Mouse (Mus musculus) hindbrain, embryonic 11.5 days (tissue): ENCODE results near the gene Nacc2. TPM values are rescaled to one million over a fixed set of nuclear protein-coding genes. Genes with fewer than 3 reads are reported as not detected.

ENCODE experiments used
- ATAC-seq: fragments of 200-750 bp; cut with Nextera tagmentation; 2 replicates; pipeline ENCODE4 v1.8.0; 2017; ENCODE audit warnings: mild to moderate bottlenecking, moderate TSS enrichment, moderate library complexity; ENCODE audit not compliant: low FRiP score
- DNase-seq: peaks from one replicate; pipeline ENCODE4 v3.0.0-alpha.2; 2015; ENCODE audit warnings: low spot score
- H3K27ac ChIP-seq: fragments of 300-500 bp; sonication (generic); 2 replicates; pipeline ENCODE4 v1.5.1; 2014; ENCODE audit warnings: mild to moderate bottlenecking, low read depth, low read length
- H3K27me3 ChIP-seq: fragments of 300-500 bp; sonication (generic); 2 replicates; pipeline ENCODE4 v1.6.1; 2014; ENCODE audit warnings: mild to moderate bottlenecking, low read length, moderate library complexity, mixed read lengths; ENCODE audit not compliant: control insufficient read depth, insufficient read depth
- H3K36me3 ChIP-seq: fragments of 300-500 bp; sonication (generic); 2 replicates; pipeline ENCODE4 v1.6.1; 2014; ENCODE audit warnings: mild to moderate bottlenecking, low read length, moderate library complexity, mixed read lengths; ENCODE audit not compliant: control insufficient read depth, insufficient read depth
- H3K4me1 ChIP-seq: fragments of 300-500 bp; sonication (generic); replicated peaks from 2 replicates; pipeline ENCODE4 v1.6.1; 2014; ENCODE audit warnings: low read length, mixed read lengths; ENCODE audit not compliant: control insufficient read depth, insufficient read depth
- H3K4me2 ChIP-seq: fragments of 300-500 bp; sonication (generic); replicated peaks from 2 replicates; pipeline ENCODE4 v1.6.1; 2014; ENCODE audit warnings: mild to moderate bottlenecking, low read depth, low read length
- H3K4me3 ChIP-seq: fragments of 300-500 bp; sonication (generic); 2 replicates; pipeline ENCODE4 v1.5.1; 2014; ENCODE audit warnings: low read depth, low read length
- H3K9ac ChIP-seq: fragments of 300-500 bp; sonication (generic); 2 replicates; pipeline ENCODE4 v1.6.1; 2014; ENCODE audit warnings: low read depth, low read length
- H3K9me3 ChIP-seq: fragments of 300-500 bp; sonication (generic); 2 replicates; pipeline ENCODE4 v1.6.1; 2016; ENCODE audit warnings: low read length; ENCODE audit not compliant: control insufficient read depth
- WGBS: fragments of 180-500 bp; shearing (Covaris S2); extraction: QIAGEN DNeasy Blood & Tissue Kit; methylation state at CpG from one replicate; pipeline ENCODE4 v1.1.7; 2014; 5-methylcytosine and 5-hydroxymethylcytosine counted together
- polyA plus RNA-seq: library from polyadenylated mRNA; unstranded; fragments of >200 nt; fragmentation: Nextera tagmentation; extraction: Ambion mirVana; gene quantifications from 2 replicates; pipeline ENCODE4 v1.2.1, GENCODE M21; 2014

Gene Nacc2
- polyA plus RNA-seq, 1 experiment from 2014 or later = 5.7 TPM

GRCm38 (mm10) chr2:26080830-26081229 lies 42.2 kb downstream of the Nacc2 start:
- H3K9me3 ChIP-seq = no peaks in the 10 kb centered on the region
- no peaks in the 10 kb centered on the region for H3K36me3 ChIP-seq
- no peak overlapping the region for H3K9ac ChIP-seq
- no peak overlapping the region for H3K4me2 ChIP-seq
- H3K27me3 ChIP-seq = no peaks in the 10 kb centered on the region
- ATAC-seq (no peak), DNase-seq (no peak)
- no peak overlapping the region for H3K27ac ChIP-seq
- no peaks in the 10 kb centered on the region for H3K4me1 ChIP-seq
- 86% methylated on average over 3 of the region's 3 CpGs for WGBS
- no peak overlapping the region for H3K4me3 ChIP-seq

- Histone ChIP-seq H3K4me3 (no peak overlapping the region), H3K36me3 (no peaks in the 10 kb centered on the region), H3K9ac (no peak overlapping the region), H3K27me3 (no peaks in the 10 kb centered on the region), H3K27ac (no peak overlapping the region), H3K9me3 (no peaks in the 10 kb centered on the region), H3K4me2 (no peak overlapping the region), H3K4me1 (no peaks in the 10 kb centered on the region)
- ATAC-seq (no peak), DNase-seq (no peak)
- 85% methylated on average over 4 of the region's 4 CpGs for WGBS
These were observed 43.6 kb downstream of the Nacc2 start for GRCm38 (mm10) chr2:26079409-26079808.

DNA sequence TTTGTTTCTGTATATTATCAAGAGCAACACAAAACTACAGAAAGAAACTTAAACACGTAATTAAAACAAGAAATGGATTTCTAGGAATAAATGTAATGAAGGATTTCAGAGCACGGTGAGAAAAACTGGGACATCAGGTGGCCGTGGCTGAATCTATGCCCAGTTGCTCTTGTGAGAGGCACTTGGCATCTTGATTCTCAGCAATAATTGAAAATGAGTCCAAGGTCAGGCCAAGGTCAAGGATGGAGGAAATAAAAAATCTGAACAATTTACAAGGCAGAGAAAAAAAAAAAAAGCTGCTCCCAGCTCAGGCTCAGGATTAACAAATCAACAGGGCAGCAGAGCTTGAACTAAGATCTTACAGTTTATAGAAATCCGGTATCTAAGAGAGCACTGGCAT lies 46.0 kb downstream of the Nacc2 start:
- Histone ChIP-seq H3K27me3 (no peaks in the 10 kb centered on the region), H3K36me3 (no peaks in the 10 kb centered on the region), H3K9ac (no peak overlapping the region), H3K9me3 (no peaks in the 10 kb centered on the region), H3K4me1 (no peaks in the 10 kb centered on the region), H3K27ac (no peak overlapping the region), H3K4me3 (no peak overlapping the region), H3K4me2 (no peak overlapping the region)
- 86% methylated on average over 4 of the region's 4 CpGs for WGBS
- ATAC-seq = no peak
- no peak for DNase-seq

DNA sequence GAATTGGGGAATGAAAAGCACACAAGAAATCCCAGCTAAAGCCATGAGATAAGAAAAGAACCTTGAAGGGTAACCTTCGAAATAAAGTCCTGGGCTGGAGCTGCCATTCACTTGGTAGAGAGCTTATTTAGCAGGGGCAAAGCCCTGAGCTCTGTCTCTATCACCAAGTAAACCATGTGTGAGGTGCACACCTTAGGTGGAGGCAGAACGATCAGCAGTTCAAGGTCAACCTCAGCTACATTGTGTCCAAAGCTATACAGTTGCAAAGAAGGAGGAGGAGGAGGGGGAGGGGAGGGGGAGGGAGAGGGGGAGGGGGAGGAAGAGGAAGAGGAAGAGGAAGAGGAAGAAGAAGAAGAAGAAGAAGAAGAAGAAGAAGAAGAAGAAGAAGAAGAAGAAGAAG lies 46.9 kb downstream of the Nacc2 start:
- Histone ChIP-seq H3K9me3 (no peaks in the 10 kb centered on the region), H3K4me2 (no peak overlapping the region), H3K36me3 (no peaks in the 10 kb centered on the region), H3K27ac (no peak overlapping the region), H3K9ac (no peak overlapping the region), H3K4me1 (no peaks in the 10 kb centered on the region), H3K4me3 (no peak overlapping the region), H3K27me3 (no peaks in the 10 kb centered on the region)
- 62% methylated on average over 2 of the region's 2 CpGs for WGBS
- DNase-seq = no peak
- no peak for ATAC-seq

DNA sequence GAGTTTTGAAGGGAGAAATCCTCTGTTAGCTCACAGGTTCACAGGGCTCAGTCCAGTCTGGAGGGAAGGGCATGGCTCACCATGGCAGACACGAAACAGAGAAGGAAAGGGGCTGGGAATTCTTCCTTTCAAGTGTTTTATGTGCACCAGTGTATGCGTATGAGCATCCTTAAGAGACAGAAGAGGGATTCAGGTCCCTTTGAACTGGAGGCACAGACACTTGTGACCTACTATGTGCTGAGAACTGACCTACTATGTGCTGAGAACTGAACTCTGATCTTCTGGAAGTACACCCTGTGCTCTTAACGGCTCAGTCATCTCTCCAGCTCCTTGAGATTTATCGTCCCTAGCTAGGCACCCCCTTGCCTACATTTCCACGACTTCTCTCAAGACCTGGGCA lies 48.5 kb downstream of the Nacc2 start:
- DNase-seq (no peak), ATAC-seq (no peak)
- H3K4me1 ChIP-seq = no peaks in the 10 kb centered on the region
- H3K4me3 ChIP-seq = no peak overlapping the region
- H3K27ac ChIP-seq = no peak overlapping the region
- no peak overlapping the region for H3K4me2 ChIP-seq
- H3K27me3 ChIP-seq = no peaks in the 10 kb centered on the region
- H3K9ac ChIP-seq = no peak overlapping the region
- no peaks in the 10 kb centered on the region for H3K9me3 ChIP-seq
- WGBS = 89% methylated on average over 5 of the region's 5 CpGs
- no peaks in the 10 kb centered on the region for H3K36me3 ChIP-seq

GRCm38 (mm10) chr2:26068592-26068991 lies 54.4 kb downstream of the Nacc2 start:
- DNase-seq (no peak), ATAC-seq (no peak)
- H3K27me3 ChIP-seq = no peaks in the 10 kb centered on the region
- no peaks in the 10 kb centered on the region for H3K4me1 ChIP-seq
- WGBS = 86% methylated on average over 1 of the region's 1 CpGs
- H3K9me3 ChIP-seq = no peaks in the 10 kb centered on the region
- H3K4me3 ChIP-seq = no peak overlapping the region
- H3K27ac ChIP-seq = no peak overlapping the region
- no peak overlapping the region for H3K4me2 ChIP-seq
- H3K9ac ChIP-seq = no peak overlapping the region
- H3K36me3 ChIP-seq = no peaks in the 10 kb centered on the region

DNA sequence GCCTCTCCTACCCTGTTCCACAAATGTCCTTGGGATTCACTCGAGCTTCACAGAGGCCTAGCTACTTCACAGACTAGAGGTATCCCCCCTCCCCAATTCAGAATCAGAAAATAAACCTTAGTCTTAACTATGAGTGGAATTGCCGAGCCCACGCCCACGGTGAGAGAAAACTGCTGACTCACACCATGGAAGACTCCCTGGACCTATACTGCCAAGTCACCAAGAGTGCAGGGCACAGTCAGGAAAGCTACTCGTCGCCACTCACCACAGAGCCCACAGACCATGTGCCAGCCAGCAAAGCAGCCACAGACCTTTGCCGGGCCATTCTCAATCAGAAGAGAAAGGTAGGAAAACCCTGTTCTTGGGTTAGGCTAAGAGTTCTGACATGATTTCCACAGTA lies 54.8 kb downstream of the Nacc2 start:
- H3K27ac ChIP-seq = no peak overlapping the region
- H3K36me3 ChIP-seq = no peaks in the 10 kb centered on the region
- H3K4me3 ChIP-seq = no peak overlapping the region
- no peak overlapping the region for H3K4me2 ChIP-seq
- no peak for DNase-seq
- no peaks in the 10 kb centered on the region for H3K27me3 ChIP-seq
- no peak for ATAC-seq
- H3K9me3 ChIP-seq = no peaks in the 10 kb centered on the region
- 75% methylated on average over 7 of the region's 7 CpGs for WGBS
- H3K4me1 ChIP-seq = no peaks in the 10 kb centered on the region
- no peak overlapping the region for H3K9ac ChIP-seq

DNA sequence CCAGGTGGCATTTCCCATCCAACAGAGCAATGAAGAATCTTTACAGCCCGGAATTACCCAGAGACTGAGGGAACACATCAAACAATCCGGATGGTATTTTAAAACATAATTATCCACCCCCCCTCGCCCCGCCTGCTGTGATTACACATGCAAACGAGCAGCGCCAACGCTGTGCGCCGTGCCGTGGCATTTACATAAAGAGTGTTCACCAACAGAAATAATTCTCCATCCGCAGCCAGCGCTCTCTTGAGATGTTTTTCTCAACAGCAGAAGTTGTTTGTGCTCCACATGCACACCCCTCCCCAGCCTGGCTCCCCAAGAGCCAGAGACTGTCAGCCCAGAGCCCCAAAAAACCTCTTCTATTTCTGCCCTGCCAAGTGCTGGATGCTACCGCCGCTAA lies 56.5 kb downstream of the Nacc2 start:
- Histone ChIP-seq H3K4me3 (no peak overlapping the region), H3K9me3 (no peaks in the 10 kb centered on the region), H3K36me3 (no peaks in the 10 kb centered on the region), H3K9ac (no peak overlapping the region), H3K4me2 (no peak overlapping the region), H3K27ac (no peak overlapping the region), H3K4me1 (no peaks in the 10 kb centered on the region), H3K27me3 (no peaks in the 10 kb centered on the region)
- WGBS = 80% methylated on average over 14 of the region's 14 CpGs
- ATAC-seq = no peak
- DNase-seq = no peak

- no peaks in the 10 kb centered on the region for H3K9me3 ChIP-seq
- DNase-seq = no peak
- no peaks in the 10 kb centered on the region for H3K4me1 ChIP-seq
- no peaks in the 10 kb centered on the region for H3K27me3 ChIP-seq
- WGBS = 82% methylated on average over 13 of the region's 13 CpGs
- H3K36me3 ChIP-seq = no peaks in the 10 kb centered on the region
- no peak overlapping the region for H3K9ac ChIP-seq
- no peak for ATAC-seq
- no peak overlapping the region for H3K4me3 ChIP-seq
- no peak overlapping the region for H3K4me2 ChIP-seq
- H3K27ac ChIP-seq = no peak overlapping the region
These were observed 60.1 kb downstream of the Nacc2 start for GRCm38 (mm10) chr2:26062742-26063427.
